50 mouse cellular contexts compared by ENCODE assay signal in the genomic region with DNA sequence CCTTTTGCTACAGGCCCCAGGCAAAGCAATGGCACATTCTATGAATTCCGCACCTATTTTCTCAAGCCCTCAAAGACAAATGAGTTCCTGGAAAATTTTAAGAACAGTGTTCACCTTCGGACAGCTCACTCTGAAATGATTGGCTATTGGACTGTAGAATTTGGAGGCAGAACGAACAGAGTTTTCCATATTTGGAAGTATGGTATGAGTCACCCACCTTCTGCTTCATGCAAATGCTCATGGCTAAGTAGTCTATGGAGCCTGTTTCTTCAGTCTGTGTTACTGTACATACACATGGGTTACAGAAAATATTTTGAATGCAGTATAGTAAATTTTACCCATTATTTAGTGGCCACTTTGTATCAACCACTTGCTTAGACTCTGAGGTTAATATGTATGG. TPM values are rescaled to one million over a fixed set of nuclear protein-coding genes. Genes with fewer than 3 reads are reported as not detected.
"Had no signal": no experiment of that assay in that cellular context is flagged by ENCODE, and none has a peak within 500 bp of the region (broad histone marks: within the 10 kb centered on the region; RNA-seq: fewer than 3 reads in every experiment).

No protein-coding gene starts in this region.

- H3K4me2 ChIP-seq: heart, embryonic 13.5 days; heart, embryonic 15.5 days; hindbrain, embryonic 12.5 days; hindbrain, embryonic 13.5 days; hindbrain, embryonic 14.5 days; hindbrain, embryonic 15.5 days; intestine, embryonic 15.5 days; kidney, embryonic 15.5 days had no signal

- H3K9me3 ChIP-seq: hindbrain, embryonic 15.5 days; intestine, embryonic 15.5 days had no signal

- H3K27me3 ChIP-seq: heart, embryonic 13.5 days; heart, embryonic 15.5 days; hindbrain, embryonic 12.5 days; hindbrain, embryonic 13.5 days; hindbrain, embryonic 15.5 days; intestine, embryonic 15.5 days; kidney, embryonic 15.5 days had no signal

- H3K4me3 ChIP-seq: heart, embryonic 13.5 days; heart, embryonic 15.5 days; hindbrain, embryonic 10.5 days; hindbrain, embryonic 12.5 days; hindbrain, embryonic 13.5 days; hindbrain, embryonic 15.5 days; intestine, embryonic 15.5 days; kidney, embryonic 15.5 days; layer of hippocampus, adult 2 months; left cerebral cortex, adult 2 months had no signal

- H3K9ac ChIP-seq: heart, embryonic 13.5 days; heart, embryonic 15.5 days; hindbrain, embryonic 12.5 days; hindbrain, embryonic 13.5 days; hindbrain, embryonic 14.5 days; hindbrain, embryonic 15.5 days; intestine, embryonic 15.5 days; kidney, embryonic 15.5 days had no signal

- ATAC-seq: hindbrain, embryonic 16.5 days; hindbrain, postnatal 0 days; inflammation-experienced regulatory T-cells, adult 6 months; intestine, embryonic 15.5 days; intestine, embryonic 16.5 days; intestine, postnatal 0 days had no signal

- H3K27ac ChIP-seq: heart, embryonic 13.5 days; heart, embryonic 15.5 days; hindbrain, embryonic 10.5 days; hindbrain, embryonic 12.5 days; hindbrain, embryonic 13.5 days; hindbrain, embryonic 14.5 days; hindbrain, embryonic 15.5 days; hindbrain, postnatal 0 days; intestine, embryonic 15.5 days; kidney, embryonic 15.5 days; kidney, postnatal 0 days; layer of hippocampus, adult 2 months; left cerebral cortex, adult 2 months had no signal

- DNase-seq: heart, postnatal 10 days; heart, postnatal 14 days; heart, postnatal 36 days; heart, postnatal 4 days; kidney, adult 11 months; kidney, adult 18-20 months; kidney, adult 2 months; kidney, adult 8-10 months; kidney, adult 9 months; kidney, postnatal 10 days; kidney, postnatal 14 days; kidney, postnatal 25 days; kidney, postnatal 36 days; kidney, postnatal 4 days; layer of hippocampus, adult 9-11 months; layer of hippocampus, postnatal 36 days had no signal

RNA-seq across cellular contexts. Expression of gene Nipsnap3a, which starts 26.0 kb away (rescaled TPM):
- total RNA-seq: heart, postnatal 10 days; heart, postnatal 14 days; heart, postnatal 25 days; heart, postnatal 36 days; heart, postnatal 4 days; hematopoietic stem cell, adult 5-6 weeks; hindbrain, postnatal 0 days; layer of hippocampus, adult 18-20 months; layer of hippocampus, adult 2 months; layer of hippocampus, adult 8-10 months; layer of hippocampus, postnatal 10 days; layer of hippocampus, postnatal 14 days; layer of hippocampus, postnatal 25 days; layer of hippocampus, postnatal 36 days; left cerebral cortex, adult 18-20 months; left cerebral cortex, adult 2 months; left cerebral cortex, adult 8-10 months had no signal
- polyA plus RNA-seq: heart, embryonic 13.5 days; heart, embryonic 14.5 days; heart, embryonic 15.5 days; heart, embryonic 16.5 days; heart, postnatal 0 days; hindbrain, embryonic 10.5 days; hindbrain, embryonic 11.5 days; hindbrain, embryonic 12.5 days; hindbrain, embryonic 13.5 days; hindbrain, embryonic 14.5 days; hindbrain, embryonic 15.5 days; hindbrain, embryonic 16.5 days; hindbrain, postnatal 0 days; inflammation-experienced regulatory T-cells, adult 6 months; intestine, embryonic 14.5 days; intestine, embryonic 15.5 days; intestine, embryonic 16.5 days; intestine, postnatal 0 days; kidney, adult 2 months; kidney, embryonic 14.5 days; kidney, embryonic 15.5 days; kidney, embryonic 16.5 days; large intestine, adult 2 months had no signal

RNA-seq across cellular contexts. Expression of gene Olfr270, which starts 50.7 kb away (rescaled TPM):
- total RNA-seq: heart, postnatal 10 days; heart, postnatal 14 days; heart, postnatal 25 days; heart, postnatal 36 days; heart, postnatal 4 days; hematopoietic stem cell, adult 5-6 weeks; hindbrain, postnatal 0 days; layer of hippocampus, adult 18-20 months; layer of hippocampus, adult 2 months; layer of hippocampus, adult 8-10 months; layer of hippocampus, postnatal 10 days; layer of hippocampus, postnatal 14 days; layer of hippocampus, postnatal 25 days; layer of hippocampus, postnatal 36 days; left cerebral cortex, adult 18-20 months; left cerebral cortex, adult 2 months; left cerebral cortex, adult 8-10 months had no signal
- polyA plus RNA-seq: heart, embryonic 13.5 days; heart, embryonic 14.5 days; heart, embryonic 15.5 days; heart, embryonic 16.5 days; heart, postnatal 0 days; hindbrain, embryonic 10.5 days; hindbrain, embryonic 11.5 days; hindbrain, embryonic 12.5 days; hindbrain, embryonic 13.5 days; hindbrain, embryonic 14.5 days; hindbrain, embryonic 15.5 days; hindbrain, embryonic 16.5 days; hindbrain, postnatal 0 days; inflammation-experienced regulatory T-cells, adult 6 months; intestine, embryonic 14.5 days; intestine, embryonic 15.5 days; intestine, embryonic 16.5 days; intestine, postnatal 0 days; kidney, adult 2 months; kidney, embryonic 14.5 days; kidney, embryonic 15.5 days; kidney, embryonic 16.5 days; kidney, postnatal 0 days; large intestine, adult 2 months had no signal
